Mouse (Mus musculus) 3T3-L1 (cell line): Measurements from ENCODE around the gene Isoc2b.
A peak's percentile ranks its signal among the peaks of the same experiment; 100 is the strongest.
"Not testable (repeated sequence)": the region's sequence is repeated elsewhere in the genome, so short reads cannot be mapped to it uniquely, and the experiment has no call there.

ENCODE experiments used
- DNase-seq: peaks from one replicate; pipeline ENCODE4 v3.0.0-alpha.2; 2015; ENCODE audit warnings: low read depth, low spot score

Isoc2b gene

GRCm38 (mm10) chr7:4835631-4836327 lies 34.3 kb downstream of the Isoc2b start:
- DNase-seq: no peak

GRCm38 (mm10) chr7:4830476-4830875 lies 39.6 kb downstream of the Isoc2b start:
- DNase-seq: no peak

DNA sequence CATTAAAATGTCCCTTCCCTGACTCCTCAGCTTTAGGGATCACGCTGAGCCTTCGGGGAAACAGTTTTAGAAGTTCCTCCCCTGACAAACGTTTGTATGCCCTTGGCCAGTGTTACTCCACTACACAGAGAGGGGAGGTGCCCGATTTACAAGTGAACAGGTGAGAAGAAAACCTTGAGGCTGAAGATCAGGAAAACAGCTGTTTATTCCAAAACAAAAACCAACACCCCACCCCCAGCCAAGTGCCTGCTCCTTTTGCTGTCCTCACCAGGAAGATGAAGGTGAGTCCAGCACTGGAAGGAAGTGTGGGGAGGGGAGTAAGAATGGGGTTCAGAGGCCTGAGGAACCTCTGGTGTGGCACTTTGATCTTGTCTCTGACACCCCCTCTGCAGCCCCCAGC lies 44.7 kb downstream of the Isoc2b start:
- DNase-seq: no peak

DNA sequence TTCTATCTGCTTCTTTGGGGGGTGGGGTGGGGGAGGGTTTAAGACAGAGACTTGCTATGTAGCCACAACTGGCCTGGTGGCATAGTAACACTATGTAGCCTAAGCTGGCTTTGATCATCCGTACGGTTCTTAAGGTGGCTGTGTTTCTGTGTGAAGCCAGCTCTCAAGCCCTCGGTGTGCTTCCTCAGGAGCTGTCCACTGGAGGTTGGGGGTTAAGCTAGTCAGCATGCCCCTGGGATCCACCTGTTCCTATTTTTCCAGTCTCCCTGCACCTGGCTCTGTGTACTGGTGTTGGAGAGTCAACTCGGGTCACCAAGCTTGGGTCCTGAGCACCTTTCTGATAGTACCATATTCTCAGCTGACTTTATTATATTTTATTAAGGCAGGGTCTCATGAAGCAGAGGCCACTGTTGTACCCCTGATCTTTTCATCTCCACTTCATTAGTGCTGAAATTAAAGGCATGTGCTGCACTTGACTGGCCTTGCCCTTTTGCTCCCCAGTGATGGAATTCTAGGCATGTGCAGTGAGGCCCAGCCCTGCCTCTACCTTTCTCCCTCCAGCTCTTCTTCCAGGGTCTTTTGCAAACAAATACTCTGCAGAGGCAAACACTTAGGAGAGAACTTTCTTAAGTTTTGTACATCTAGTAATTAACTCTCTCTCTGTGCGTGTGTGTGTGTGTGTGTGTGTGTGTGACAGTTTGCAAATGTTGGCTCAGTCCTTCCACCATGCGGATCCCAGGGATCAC lies 47.7 kb downstream of the Isoc2b start:
- DNase-seq: no peak

- no peak for DNase-seq
Measured at GRCm38 (mm10) chr7:4821690-4822089, 48.4 kb downstream of the Isoc2b start.

GRCm38 (mm10) chr7:4820925-4821324 lies 49.1 kb downstream of the Isoc2b start:
- not testable (repeated sequence) for DNase-seq

- no peak for DNase-seq
Measured at GRCm38 (mm10) chr7:4816559-4816958, 53.5 kb downstream of the Isoc2b start.

DNA sequence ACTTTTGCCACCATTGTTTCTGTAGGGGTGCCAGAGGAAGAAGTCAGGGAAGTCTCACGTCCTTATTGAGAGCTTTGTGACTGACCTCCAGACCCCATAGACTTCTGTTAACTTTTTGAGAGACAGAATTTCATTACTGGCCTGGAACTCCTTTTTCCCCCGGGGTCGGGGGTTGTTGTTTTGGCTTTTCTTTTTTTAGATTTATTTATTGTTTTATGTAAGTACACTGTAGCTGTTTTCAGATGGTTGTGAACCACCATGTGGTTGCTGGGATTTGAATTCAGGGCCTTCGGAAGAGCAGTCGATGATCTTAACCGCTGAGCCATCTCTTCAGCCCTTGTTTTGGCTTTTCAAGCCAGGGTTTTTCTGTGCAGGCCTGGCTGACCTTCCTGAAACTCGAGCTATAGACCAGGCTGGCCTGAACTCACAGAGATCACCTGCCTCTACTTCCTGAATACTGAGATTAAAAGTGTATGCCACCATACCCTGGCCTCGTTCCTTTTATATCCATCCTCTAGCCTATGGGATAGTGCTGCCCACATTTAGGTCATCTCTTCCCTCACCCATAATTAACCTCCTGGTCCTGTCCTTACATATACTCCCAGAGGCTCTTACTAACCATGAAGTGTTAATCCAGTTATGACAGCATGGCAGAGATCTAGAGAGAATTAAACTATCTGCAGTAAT lies 56.8 kb downstream of the Isoc2b start:
- DNase-seq: no peak

GRCm38 (mm10) chr7:4812303-4813104 lies 57.6 kb downstream of the Isoc2b start, which contains the start of gene Ube2s:
TSS of gene Ube2s (minus strand) at chr7:4812590.
- peak; percentile 100 for DNase-seq

GRCm38 (mm10) chr7:4811842-4812302 lies 58.2 kb downstream of the Isoc2b start:
- no peak for DNase-seq

GRCm38 (mm10) chr7:4811131-4811530 lies 58.9 kb downstream of the Isoc2b start:
- not testable (repeated sequence) for DNase-seq

- DNase-seq: peak; percentile 76
Measured at GRCm38 (mm10) chr7:4806716-4807115, 63.3 kb downstream of the Isoc2b start.

DNA sequence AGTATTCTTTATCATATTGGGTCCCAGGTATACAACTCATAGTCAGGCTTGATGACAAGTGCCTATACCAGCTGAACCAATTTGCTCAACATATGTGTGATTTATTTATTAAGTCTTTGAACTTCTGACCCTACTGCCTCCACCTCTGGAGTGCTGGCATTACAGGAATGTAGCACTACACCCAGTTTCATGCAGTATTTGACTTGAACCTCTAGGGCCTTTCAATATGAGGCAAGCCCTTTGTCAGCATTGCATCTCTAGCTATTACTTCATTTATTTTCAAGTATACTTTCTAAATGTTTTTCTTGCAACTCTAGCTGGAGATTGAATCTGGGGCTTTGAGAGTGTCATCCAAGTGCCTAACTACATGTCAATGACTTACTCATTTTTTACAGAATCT lies 67.8 kb downstream of the Isoc2b start:
- no peak for DNase-seq

DNA sequence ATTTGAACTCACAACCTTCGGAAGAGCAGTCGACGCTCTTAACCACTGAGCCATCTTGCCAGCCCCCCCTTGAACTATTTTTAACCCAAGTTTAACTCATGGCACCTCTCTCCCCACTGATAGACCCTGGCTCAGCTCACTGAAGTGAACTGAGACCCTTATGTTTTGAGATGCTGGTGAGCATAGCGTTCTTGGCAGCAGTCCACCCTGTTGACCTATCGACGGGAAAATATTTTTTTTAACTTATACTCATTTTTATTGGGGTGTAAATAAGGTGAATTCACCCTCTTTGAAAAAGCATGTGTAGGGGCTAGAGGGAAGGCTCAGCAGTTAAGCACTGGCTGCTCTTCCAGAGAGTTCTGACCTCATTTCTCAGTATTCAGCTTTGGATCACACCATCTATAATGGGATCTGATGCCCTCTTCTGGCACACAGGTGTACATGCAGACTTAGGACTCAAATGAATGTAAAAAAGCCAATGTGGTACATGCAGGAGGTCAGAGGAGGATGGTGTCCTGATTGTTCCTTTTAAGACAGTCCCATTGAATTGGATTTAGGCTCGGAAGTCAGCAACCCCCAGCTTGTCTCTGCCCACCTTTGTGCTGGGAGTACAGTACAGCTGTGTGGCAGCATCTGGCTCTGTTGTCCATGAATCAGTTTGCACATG lies 74.2 kb downstream of the Isoc2b start:
- DNase-seq: peak; percentile 79
